Mouse (Mus musculus): ENCODE results near the gene Mug2. TPM values are rescaled to one million over a fixed set of nuclear protein-coding genes. Genes with fewer than 3 reads are reported as not detected.
"Not testable (repeated sequence)": the region's sequence is repeated elsewhere in the genome, so short reads cannot be mapped to it uniquely, and the experiment has no call there.

The Mug2 gene
- total RNA-seq (2014; rRNA removed) (not detected in 2 replicates), polyA plus RNA-seq (2015; fragmentation: Nextera tagmentation; extraction: Ambion mirVana) (not detected in 2 replicates)

DNA sequence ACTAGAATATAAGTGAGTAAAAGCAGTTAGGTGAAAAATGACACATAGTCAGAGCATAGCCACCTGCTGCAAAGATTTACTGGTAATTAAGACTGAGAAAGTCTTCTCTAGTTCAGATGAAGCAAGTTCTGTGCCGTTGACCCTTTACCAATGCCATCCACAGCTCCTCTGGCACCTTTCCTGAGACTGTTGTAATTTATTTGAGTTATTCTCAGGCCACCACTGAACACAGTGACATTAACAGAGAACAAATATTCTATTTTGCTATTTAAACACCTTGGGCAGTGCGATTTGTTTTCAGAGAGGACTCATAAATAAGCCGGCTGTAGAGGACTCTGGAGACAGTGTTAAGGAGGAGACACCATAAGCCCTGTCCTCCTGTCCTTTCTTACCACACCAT, at the start of gene Mug2:
TSS of gene Mug2 (plus strand) at position 301 of the 400 bp plus-strand sequence.
- H3K9me3 ChIP-seq (ENCODE audit: low read length); H3K4me1 ChIP-seq (ENCODE audit: insufficient read depth, low read length); H3K9ac ChIP-seq (replicated peaks; ENCODE audit: low read length, poor library complexity, severe bottlenecking); H3K27ac ChIP-seq (ENCODE audit: low read depth, low read length); H3K27me3 ChIP-seq (ENCODE audit: insufficient read depth, low read length); H3K4me2 ChIP-seq (ENCODE audit: low read depth, low read length, poor library complexity, severe bottlenecking); H3K4me3 ChIP-seq (ENCODE audit: low read depth, low read length); DNase-seq (ENCODE audit: low spot score); H3K36me3 ChIP-seq (ENCODE audit: insufficient read depth, low read length); ATAC-seq (ENCODE audit: low FRiP score): not testable (repeated sequence)
- WGBS = no CpG with 5 or more reads among the region's 3 CpGs

DNA sequence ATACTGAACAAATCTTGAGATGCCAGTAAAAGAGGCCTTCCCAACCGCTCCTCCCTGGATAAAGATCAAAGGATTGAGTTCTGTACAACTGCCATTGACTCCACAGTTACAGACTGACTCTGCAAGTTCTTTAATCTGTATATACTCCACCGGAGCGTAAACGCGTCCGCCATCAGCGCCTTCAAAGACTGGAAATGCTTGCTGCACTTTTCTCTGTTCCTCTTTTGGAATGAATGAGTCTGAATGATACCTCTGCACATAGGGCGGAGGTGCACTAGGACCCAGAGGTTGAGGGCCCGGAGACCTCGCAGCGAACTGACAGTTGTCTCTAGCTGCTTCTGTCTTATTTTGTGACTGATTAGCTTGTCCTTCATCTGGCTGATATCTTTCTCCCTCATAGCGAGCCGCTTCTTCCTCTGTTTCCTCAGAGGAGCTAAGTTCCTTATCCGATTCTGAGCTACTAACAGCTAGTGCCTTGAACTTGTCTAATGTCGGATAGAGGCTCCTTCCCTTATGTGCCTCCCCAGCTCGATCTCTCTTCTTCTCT, 48.7 kb upstream of the Mug2 start:
- not testable (repeated sequence) for H3K27me3 ChIP-seq (ENCODE audit: insufficient read depth, low read length); H3K36me3 ChIP-seq (ENCODE audit: insufficient read depth, low read length); H3K4me3 ChIP-seq (ENCODE audit: low read depth, low read length); H3K4me1 ChIP-seq (ENCODE audit: insufficient read depth, low read length); ATAC-seq (ENCODE audit: low FRiP score); H3K9me3 ChIP-seq (ENCODE audit: low read length); H3K27ac ChIP-seq (ENCODE audit: low read depth, low read length); DNase-seq (ENCODE audit: low spot score); H3K4me2 ChIP-seq (ENCODE audit: low read depth, low read length, poor library complexity, severe bottlenecking); H3K9ac ChIP-seq (replicated peaks; ENCODE audit: low read length, poor library complexity, severe bottlenecking)
- 90% methylated on average over 16 of the region's 16 CpGs for WGBS

DNA sequence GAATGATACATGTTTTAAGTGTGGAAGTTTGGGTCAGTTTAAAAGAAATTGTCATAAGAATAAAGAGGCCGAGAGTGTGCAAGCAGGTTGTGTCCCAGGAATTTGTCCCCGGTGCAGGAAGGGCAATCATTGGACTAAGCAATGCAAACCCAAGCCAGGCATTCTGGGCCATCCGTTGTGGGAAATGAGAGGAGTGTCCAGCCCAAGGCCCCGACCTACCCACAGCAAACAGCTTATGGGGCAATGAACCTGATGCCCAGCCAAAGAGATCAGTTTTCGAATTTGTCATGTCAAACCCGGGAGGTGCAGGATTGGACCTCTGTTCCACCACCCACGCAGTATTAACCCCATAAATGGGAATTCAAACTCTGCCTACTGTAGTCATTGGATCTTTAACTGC, 30.9 kb upstream of the Mug2 start:
- Histone ChIP-seq H3K9ac (replicated peaks; ENCODE audit: low read length, poor library complexity, severe bottlenecking) (no peak overlapping the region), H3K27ac (ENCODE audit: low read depth, low read length) (no peak overlapping the region), H3K4me2 (ENCODE audit: low read depth, low read length, poor library complexity, severe bottlenecking) (no peak overlapping the region), H3K36me3 (ENCODE audit: insufficient read depth, low read length) (no peaks in the 10 kb centered on the region), H3K27me3 (ENCODE audit: insufficient read depth, low read length) (no peaks in the 10 kb centered on the region), H3K9me3 (ENCODE audit: low read length) (no peaks in the 10 kb centered on the region), H3K4me1 (ENCODE audit: insufficient read depth, low read length) (no peaks in the 10 kb centered on the region), H3K4me3 (ENCODE audit: low read depth, low read length) (no peak overlapping the region)
- DNase-seq (ENCODE audit: low spot score) = no peak
- ATAC-seq (ENCODE audit: low FRiP score) = no peak
- TF ChIP-seq CTCF (IDR thresholded peaks at IDR 0.05) = no peak
- 84% methylated on average over 7 of the region's 7 CpGs for WGBS

DNA sequence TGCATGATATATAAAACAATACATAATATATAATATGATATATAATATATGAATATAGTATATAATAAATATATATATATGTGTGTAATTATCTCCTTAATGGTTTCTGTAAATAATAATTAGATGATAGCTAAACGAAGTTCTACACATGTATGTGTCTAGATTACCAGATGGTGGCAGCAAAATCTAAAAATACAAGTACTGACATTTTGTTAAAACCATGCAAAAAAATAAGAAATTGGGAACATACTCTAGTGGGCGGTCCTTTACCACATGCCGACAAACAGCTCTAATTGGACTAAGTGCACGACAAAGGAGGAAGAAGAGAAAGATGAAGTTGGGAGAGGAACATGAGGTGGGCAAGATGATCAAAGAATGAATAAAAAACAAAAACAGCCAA, 94.3 kb downstream of the Mug2 start:
- Histone ChIP-seq H3K27ac (ENCODE audit: low read depth, low read length) (no peak overlapping the region), H3K9me3 (ENCODE audit: low read length) (no peaks in the 10 kb centered on the region), H3K36me3 (ENCODE audit: insufficient read depth, low read length) (no peaks in the 10 kb centered on the region), H3K4me2 (ENCODE audit: low read depth, low read length, poor library complexity, severe bottlenecking) (no peak overlapping the region), H3K9ac (replicated peaks; ENCODE audit: low read length, poor library complexity, severe bottlenecking) (no peak overlapping the region), H3K27me3 (ENCODE audit: insufficient read depth, low read length) (no peaks in the 10 kb centered on the region), H3K4me3 (ENCODE audit: low read depth, low read length) (no peak overlapping the region), H3K4me1 (ENCODE audit: insufficient read depth, low read length) (no peaks in the 10 kb centered on the region)
- 87% methylated on average over 4 of the region's 4 CpGs for WGBS
- no peak for DNase-seq (ENCODE audit: low spot score)
- no peak for TF ChIP-seq CTCF (IDR thresholded peaks at IDR 0.05)
- ATAC-seq (ENCODE audit: low FRiP score) = no peak

DNA sequence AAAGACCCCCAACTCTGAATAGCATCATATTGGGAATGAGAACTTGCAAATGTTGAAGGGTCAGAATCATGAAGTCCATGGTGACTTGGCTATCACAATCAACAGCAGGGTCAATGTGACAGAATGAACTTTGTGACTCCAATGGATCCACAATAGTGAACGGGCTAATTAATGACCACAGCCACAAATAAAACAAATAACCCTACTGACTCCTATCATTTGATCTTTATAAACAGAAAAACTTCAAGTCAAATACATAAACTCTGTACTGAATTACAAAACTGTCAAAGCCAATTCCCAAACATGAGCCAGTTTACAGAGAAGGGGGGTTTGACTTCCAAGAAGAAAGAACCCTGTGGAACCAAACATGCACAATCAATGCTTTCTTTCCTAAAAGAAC, 95.1 kb downstream of the Mug2 start:
- Histone ChIP-seq H3K36me3 (ENCODE audit: insufficient read depth, low read length) (no peaks in the 10 kb centered on the region), H3K27ac (ENCODE audit: low read depth, low read length) (no peak overlapping the region), H3K4me3 (ENCODE audit: low read depth, low read length) (no peak overlapping the region), H3K9ac (replicated peaks; ENCODE audit: low read length, poor library complexity, severe bottlenecking) (no peak overlapping the region), H3K4me2 (ENCODE audit: low read depth, low read length, poor library complexity, severe bottlenecking) (no peak overlapping the region), H3K9me3 (ENCODE audit: low read length) (no peaks in the 10 kb centered on the region), H3K27me3 (ENCODE audit: insufficient read depth, low read length) (no peaks in the 10 kb centered on the region), H3K4me1 (ENCODE audit: insufficient read depth, low read length) (no peaks in the 10 kb centered on the region)
- ATAC-seq (ENCODE audit: low FRiP score) (no peak), DNase-seq (ENCODE audit: low spot score) (no peak)
- TF ChIP-seq CTCF (IDR thresholded peaks at IDR 0.05) = no peak
- WGBS = 79% methylated on average over 1 of the region's 1 CpGs

DNA sequence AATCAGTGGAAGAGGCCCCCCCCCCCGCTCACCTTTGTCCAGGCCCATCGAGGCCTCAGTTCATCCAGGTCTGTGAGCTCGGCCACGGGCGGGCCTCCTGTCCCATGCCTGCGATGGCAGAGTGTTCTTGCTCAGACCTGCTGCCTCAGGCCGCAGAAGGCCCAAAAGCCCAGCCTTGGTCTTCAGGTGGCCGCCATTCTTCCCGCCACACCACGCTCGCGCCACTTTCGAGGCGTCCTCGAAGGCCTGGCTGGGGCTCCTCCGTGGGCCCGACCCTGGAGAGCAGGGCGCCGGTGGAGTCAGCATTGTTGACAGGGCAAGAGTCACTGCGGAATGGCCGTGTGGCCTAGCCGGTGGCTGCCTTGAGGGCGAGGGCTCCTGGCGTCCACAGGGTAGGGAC, 110.4 kb downstream of the Mug2 start:
- Histone ChIP-seq H3K27ac (ENCODE audit: low read depth, low read length) (no peak overlapping the region), H3K4me1 (ENCODE audit: insufficient read depth, low read length) (no peaks in the 10 kb centered on the region)

More for the DNA sequence above, 110.4 kb downstream of the Mug2 start:
- Histone ChIP-seq H3K9me3 (ENCODE audit: low read length) (peaks cover 6% of the 10 kb centered on the region; the same call in 1 of the 2 replicates), H3K9ac (replicated peaks; ENCODE audit: low read length, poor library complexity, severe bottlenecking) (no peak overlapping the region), H3K4me3 (ENCODE audit: low read depth, low read length) (no peak overlapping the region), H3K4me2 (ENCODE audit: low read depth, low read length, poor library complexity, severe bottlenecking) (no peak overlapping the region), H3K27me3 (ENCODE audit: insufficient read depth, low read length) (no peaks in the 10 kb centered on the region), H3K36me3 (ENCODE audit: insufficient read depth, low read length) (no peaks in the 10 kb centered on the region)
- DNase-seq (ENCODE audit: low spot score) (no peak), ATAC-seq (ENCODE audit: low FRiP score) (no peak)
- TF ChIP-seq CTCF (IDR thresholded peaks at IDR 0.05) = no peak
- WGBS = 94% methylated on average over 23 of the region's 24 CpGs

All from midbrain, postnatal 0 days (tissue).